Mouse (Mus musculus) adrenal gland, postnatal 14 days (tissue): ENCODE data around the gene Sipa1l3. TPM values are rescaled to one million over a fixed set of nuclear protein-coding genes. Genes with fewer than 3 reads are reported as not detected.
A peak's percentile ranks its signal among the peaks of the same experiment; 100 is the strongest.

ENCODE experiments used
- DNase-seq: peaks from one replicate; pipeline ENCODE4 v3.0.0; 2021; ENCODE audit warnings: mixed read lengths
- total RNA-seq: library from RNA; stranded (reverse); gene quantifications from 2 replicates; pipeline ENCODE4 v1.2.3, GENCODE M21; 2021

Gene Sipa1l3
- total RNA-seq, 1 experiment from 2014 or later: 29.2 TPM

DNA sequence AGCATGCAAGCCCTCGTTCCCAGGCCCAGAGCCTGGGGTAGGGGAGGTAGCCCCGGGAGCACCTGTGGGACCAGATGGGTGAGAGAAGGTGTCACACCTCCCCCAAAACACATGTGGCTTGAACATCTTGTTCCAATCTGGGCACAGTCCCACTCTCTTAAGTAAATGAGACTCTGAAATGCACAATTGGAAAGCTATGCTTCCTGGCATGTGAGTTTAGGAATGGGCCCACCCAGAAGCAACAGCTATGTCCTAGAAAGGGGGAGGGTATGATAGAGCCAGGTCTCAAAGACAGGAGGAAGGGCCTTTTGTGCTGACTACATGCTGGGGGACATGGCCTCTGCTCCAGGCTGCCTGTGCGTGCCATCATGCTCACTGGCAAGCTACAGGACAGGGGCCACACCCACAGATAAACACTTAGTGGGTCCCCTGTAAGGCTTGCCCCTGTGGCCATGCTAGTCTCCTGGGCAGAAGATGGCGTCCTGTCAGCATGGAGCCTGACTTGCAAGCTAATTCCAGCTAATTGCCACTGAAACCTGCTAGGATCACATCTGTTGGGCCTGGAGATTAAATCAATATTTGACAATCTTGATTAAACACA lies 107.1 kb downstream of the Sipa1l3 start:
- no peak for DNase-seq

GRCm38 (mm10) chr7:29410402-29410801 lies 108.0 kb downstream of the Sipa1l3 start:
- DNase-seq: no peak

GRCm38 (mm10) chr7:29406855-29407254 lies 111.6 kb downstream of the Sipa1l3 start:
- no peak for DNase-seq

- no peak for DNase-seq
Observed at GRCm38 (mm10) chr7:29404126-29404525, 114.3 kb downstream of the Sipa1l3 start.

GRCm38 (mm10) chr7:29402015-29402414 lies 116.4 kb downstream of the Sipa1l3 start:
- no peak for DNase-seq

- DNase-seq: no peak
Observed at GRCm38 (mm10) chr7:29400451-29400850, 118.0 kb downstream of the Sipa1l3 start.

GRCm38 (mm10) chr7:29399056-29399455 lies 119.4 kb downstream of the Sipa1l3 start:
- no peak for DNase-seq

DNA sequence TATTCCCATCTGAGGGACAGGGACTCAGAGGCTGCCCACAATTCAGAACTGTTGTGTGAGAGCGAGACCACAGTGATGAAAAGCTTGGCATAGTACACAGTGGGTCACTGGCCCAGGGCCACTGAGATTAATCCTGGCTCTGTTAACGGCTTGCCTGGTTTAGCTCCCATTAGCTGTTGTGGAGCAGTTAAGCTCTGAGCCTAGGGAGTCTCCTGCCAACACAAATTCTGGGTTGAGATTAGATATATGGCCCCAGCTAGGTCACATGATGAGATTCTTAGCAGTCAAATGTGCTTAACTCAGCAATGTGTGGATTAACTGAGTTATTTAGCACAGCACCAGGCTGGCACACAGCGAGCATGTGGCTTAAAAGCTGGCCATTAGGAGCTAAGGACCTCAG lies 121.0 kb downstream of the Sipa1l3 start:
- no peak for DNase-seq

- no peak for DNase-seq
Observed at GRCm38 (mm10) chr7:29396943-29397340, 121.5 kb downstream of the Sipa1l3 start.

DNA sequence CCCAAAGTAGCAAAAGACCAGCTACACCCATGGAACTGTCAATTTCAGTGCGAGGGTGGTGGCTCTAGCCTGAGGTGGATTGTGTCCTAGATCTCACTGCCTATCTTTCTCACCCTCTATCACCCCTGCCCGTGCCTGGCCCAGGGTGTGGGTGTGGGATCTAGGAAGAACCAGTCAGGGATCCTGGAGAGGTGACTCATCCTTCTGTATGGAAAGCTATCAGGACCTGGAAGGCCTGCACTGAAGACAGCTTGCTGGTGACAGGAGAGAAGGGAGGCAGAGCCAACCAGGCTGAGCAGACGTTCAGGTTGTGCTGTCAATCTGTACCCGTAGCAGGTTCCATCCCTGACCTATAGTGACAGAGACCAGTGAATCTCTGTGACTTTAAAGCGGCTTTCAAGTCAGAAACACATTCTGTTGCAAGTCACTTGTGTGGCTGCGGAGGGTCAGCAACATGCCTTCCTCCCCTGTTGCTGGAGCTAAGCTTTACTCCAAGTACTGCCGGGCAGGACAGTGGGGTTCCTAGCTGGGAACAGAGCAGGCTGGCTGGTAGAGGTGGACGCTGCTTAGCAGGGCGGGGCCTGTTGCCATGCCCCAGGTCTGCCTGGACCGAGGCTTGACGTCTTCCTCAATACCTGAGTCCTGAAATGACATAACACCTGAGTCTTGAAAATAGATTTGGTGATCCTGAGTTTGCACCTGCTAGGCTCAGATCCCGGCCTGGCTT lies 122.1 kb downstream of the Sipa1l3 start:
- DNase-seq: no peak

DNA sequence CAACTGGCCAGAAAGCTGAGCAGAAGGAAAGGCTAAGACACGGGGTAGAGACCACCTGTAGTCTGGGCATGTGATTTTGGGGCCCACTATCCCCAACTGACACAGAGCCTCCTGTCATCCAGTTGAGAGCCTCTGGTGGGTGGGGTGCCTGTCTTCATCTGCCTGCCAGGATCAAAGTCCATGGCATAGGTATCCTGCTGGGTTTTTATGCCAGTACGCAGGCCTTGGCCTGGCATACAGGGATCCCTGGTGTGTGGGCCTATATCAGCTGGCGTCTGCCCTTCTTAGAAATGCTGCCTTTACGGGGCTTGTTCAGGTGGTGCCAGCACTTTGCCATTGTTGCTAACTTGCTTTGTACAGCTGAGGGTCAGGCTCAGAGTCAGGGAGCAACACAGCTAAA lies 123.3 kb downstream of the Sipa1l3 start:
- DNase-seq: no peak

DNA sequence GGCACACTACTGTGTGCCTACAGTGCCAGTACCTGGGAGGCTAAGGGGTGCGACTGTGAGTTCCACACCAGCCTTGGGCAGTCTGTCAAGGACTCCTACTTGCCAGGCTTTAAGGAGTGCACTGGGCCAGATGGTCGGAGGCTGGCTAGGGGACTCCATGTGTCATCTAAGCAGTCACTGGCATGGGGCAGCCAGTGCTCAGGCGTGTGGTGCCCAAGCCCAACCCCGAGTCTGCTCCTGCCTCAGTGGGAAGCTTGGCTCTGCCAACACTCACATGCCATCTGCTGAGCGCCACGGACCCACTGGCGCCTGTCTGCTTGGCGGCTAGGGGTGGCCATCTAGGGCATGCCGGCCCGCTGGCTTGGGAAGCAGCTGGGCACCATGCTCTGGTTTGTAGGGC lies 125.1 kb downstream of the Sipa1l3 start:
- no peak for DNase-seq

DNA sequence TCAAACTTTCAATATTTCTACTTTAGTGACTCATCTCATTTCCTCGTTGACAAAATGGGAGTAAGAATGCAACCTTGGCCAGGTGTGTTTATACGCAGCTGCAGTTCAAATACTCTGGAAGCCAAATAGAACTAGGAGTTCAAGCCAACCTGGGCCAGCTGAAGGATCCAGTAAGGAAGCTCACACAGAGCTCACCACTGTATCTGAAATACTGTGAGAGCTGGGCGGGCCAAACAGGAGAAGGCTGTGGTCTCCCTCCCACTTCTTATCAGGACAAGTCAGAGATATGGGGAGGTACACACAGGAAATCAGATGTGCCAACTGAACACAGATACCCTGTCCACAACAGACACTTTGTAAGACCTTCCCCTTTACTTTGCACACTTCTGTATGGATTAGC lies 125.6 kb downstream of the Sipa1l3 start:
- DNase-seq: no peak

- peak; percentile 25 for DNase-seq
Observed at GRCm38 (mm10) chr7:29391761-29392512, 126.5 kb downstream of the Sipa1l3 start.

- DNase-seq: no peak
Observed at GRCm38 (mm10) chr7:29391112-29391760, 127.2 kb downstream of the Sipa1l3 start.

GRCm38 (mm10) chr7:29390234-29390633 lies 128.2 kb downstream of the Sipa1l3 start:
- DNase-seq: no peak

DNA sequence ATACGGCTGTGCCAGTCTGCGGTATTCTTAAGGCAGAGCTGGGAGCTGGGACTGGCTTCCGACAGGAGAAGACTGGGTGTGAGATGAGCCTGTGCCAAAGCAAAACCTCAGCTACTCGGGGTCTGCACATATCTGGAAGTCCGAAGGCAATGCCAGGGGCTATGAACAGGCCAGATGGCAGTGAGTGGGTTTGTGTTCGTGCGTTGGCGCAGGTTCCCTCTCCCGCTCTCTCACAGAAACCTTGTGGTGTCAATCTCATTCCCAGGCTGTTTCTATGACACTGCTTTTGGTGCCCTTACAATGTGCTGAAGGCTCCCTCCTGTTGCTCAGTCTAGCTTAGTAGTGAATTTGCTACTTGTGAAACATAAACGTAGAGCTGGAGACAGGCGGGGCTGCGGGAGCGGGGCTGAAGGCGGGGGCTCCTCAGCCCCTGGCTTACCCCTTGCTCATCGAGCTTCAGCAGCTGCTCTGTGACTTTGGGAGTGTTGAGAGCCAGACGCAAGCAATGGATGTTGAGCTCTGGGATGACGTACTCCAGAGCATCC lies 130.8 kb downstream of the Sipa1l3 start:
- DNase-seq: no peak

DNA sequence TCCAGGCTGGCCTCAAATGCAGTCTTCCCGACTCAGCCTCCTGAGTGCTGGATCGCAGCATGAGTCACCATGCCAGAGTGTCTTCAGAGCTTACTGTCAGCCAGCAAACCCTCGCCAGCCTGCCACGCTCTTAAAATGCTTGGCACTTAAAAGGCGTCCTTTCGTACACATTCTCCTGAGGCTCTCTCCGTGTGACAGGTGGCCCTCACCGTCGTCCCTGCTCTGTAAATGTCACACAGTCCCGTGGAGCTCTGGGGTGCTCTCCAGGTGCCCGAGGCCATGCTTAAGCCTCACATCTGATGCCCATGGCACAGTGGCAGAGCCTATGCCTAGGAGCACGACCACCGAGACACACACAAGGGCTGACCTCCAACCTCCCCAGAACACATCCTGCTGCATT lies 132.1 kb downstream of the Sipa1l3 start:
- no peak for DNase-seq

DNA sequence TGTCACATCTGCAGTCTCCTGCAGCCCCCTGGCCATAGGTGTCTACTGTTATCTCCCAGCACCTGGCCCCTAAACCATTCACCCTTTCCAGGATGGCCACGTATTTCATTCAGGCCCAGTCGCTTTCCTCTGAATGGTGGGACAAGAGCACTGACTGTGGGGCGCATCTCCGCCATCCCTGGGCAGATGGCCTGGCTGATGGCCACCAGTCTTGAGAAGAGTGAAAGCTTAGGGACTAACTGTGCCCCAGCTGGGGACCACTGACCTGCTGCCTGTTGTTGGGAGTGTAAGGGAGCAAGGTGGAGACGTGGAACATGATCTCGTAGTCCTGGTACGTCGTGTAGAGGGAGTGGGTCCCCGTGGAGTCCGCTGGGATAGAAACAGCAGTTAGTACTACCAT lies 132.7 kb downstream of the Sipa1l3 start:
- DNase-seq: no peak

DNA sequence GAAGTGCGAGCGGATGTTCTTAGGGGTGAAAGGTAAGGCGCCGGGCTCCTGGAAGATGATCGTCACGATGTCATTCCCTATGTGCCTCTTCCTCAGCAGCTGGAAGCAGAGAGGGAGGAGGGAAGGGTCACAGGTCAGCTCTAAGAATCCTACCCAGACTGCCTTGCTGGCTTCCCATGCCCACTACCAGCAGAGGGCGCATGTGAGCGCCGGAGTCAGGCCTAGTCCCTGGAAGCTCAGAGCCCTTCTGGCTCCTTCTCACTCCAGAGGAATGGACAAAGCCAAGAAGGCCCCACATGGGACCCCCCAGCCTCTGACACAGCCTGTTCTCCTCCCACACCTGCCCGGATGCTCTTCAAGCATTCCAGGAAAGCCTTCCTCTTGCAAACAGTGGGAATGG lies 135.2 kb downstream of the Sipa1l3 start:
- DNase-seq: peak; percentile 92

GRCm38 (mm10) chr7:29381466-29382040 lies 136.9 kb downstream of the Sipa1l3 start:
- DNase-seq: peak; percentile 66

DNA sequence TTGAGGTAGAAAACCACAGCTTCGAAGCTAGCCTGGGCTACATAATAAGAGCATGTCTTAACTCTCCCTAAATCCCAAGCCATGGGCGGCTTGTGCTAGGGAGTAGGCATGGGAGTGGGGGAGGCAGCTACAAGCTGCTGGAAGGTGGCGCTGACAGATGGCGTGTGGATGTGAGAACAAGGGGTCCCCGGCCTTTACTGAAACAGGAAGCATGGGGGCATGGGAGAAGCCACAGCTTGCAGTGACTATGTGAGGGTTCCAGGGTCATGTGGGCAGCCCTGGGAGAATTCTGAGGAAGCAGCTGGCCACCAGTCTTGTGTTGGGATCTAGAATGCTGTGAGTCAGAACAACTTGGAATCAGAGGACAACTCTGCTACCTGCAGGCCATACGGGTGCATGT lies 144.4 kb downstream of the Sipa1l3 start:
- DNase-seq: no peak
